Mouse (Mus musculus) urinary bladder, adult 18-20 months (tissue): ENCODE data around the gene Exo5.
A peak's percentile ranks its signal among the peaks of the same experiment; 100 is the strongest.

Experiments
- DNase-seq, 2 experiments: peaks; one replicate each; pipeline ENCODE4 v3.0.0; 2022; ENCODE audit warnings: low spot score in 2 of 2, mixed read lengths in 2 of 2

The Exo5 gene

GRCm38 (mm10) chr4:120924554-120925299 is at the start of gene Exo5:
Gene Exo5 (minus strand): TSS chr4:120925017.
- DNase-seq: peak; percentile 81 to 85

- no peak for DNase-seq
Measured at GRCm38 (mm10) chr4:120971842-120972241, 47.0 kb upstream of the Exo5 start.

- no peak for DNase-seq
Measured at GRCm38 (mm10) chr4:120969382-120970146, 44.7 kb upstream of the Exo5 start.

- DNase-seq: no peak
Measured at GRCm38 (mm10) chr4:120968486-120968885, 43.7 kb upstream of the Exo5 start.

GRCm38 (mm10) chr4:120955586-120955985 is 30.8 kb upstream of the Exo5 start:
- no peak for DNase-seq

GRCm38 (mm10) chr4:120953667-120954066 is 28.9 kb upstream of the Exo5 start:
- no peak for DNase-seq

- no peak for DNase-seq
Measured at GRCm38 (mm10) chr4:120953038-120953437, 28.2 kb upstream of the Exo5 start.

- DNase-seq: no peak
Measured at GRCm38 (mm10) chr4:120952163-120952562, 27.3 kb upstream of the Exo5 start.

GRCm38 (mm10) chr4:120951428-120951973 is 26.7 kb upstream of the Exo5 start, which contains the start of gene Zfp69:
Gene Zfp69 (minus strand): TSS chr4:120951699.
- DNase-seq: peak; percentile 76 to 88

GRCm38 (mm10) chr4:120950763-120951427 is 26.1 kb upstream of the Exo5 start:
- peak in 1 of 2 experiments; percentile 6 for DNase-seq

- DNase-seq: no peak
Measured at GRCm38 (mm10) chr4:120948938-120949337, 24.1 kb upstream of the Exo5 start.

- no peak for DNase-seq
Measured at GRCm38 (mm10) chr4:120935006-120935405, 10.2 kb upstream of the Exo5 start.

GRCm38 (mm10) chr4:120930736-120931135 is 5.9 kb upstream of the Exo5 start:
- DNase-seq: no peak

GRCm38 (mm10) chr4:120928686-120929085 is 3.9 kb upstream of the Exo5 start:
- no peak for DNase-seq

- DNase-seq: no peak
Measured at GRCm38 (mm10) chr4:120925386-120925785, 569 bp upstream of the Exo5 start.

GRCm38 (mm10) chr4:120921461-120921860 is 3.4 kb downstream of the Exo5 start:
- no peak for DNase-seq

GRCm38 (mm10) chr4:120914501-120914900 is 10.3 kb downstream of the Exo5 start:
- DNase-seq: no peak

- DNase-seq: no peak
Measured at GRCm38 (mm10) chr4:120913861-120914260, 11.0 kb downstream of the Exo5 start.

GRCm38 (mm10) chr4:120913443-120913842 is 11.4 kb downstream of the Exo5 start:
- no peak for DNase-seq

- no peak for DNase-seq
Measured at GRCm38 (mm10) chr4:120912866-120913265, 12.0 kb downstream of the Exo5 start.

GRCm38 (mm10) chr4:120911086-120911485 is 13.7 kb downstream of the Exo5 start:
- no peak for DNase-seq

- DNase-seq: peak in 1 of 2 experiments; percentile 16
Measured at GRCm38 (mm10) chr4:120909558-120910150, 15.2 kb downstream of the Exo5 start.
